Mouse (Mus musculus): ENCODE data around the gene Rbfox2. TPM values are rescaled to one million over a fixed set of nuclear protein-coding genes. Genes with fewer than 3 reads are reported as not detected.

The Rbfox2 gene
- polyA plus RNA-seq, 1 experiment from 2014 or later = 56.8 TPM

- Histone ChIP-seq H3K4me2 (no peak overlapping the region), H3K4me3 (replicated peaks) (no peak overlapping the region), H3K36me3 (no peaks in the 10 kb centered on the region), H3K9me3 (no peaks in the 10 kb centered on the region), H3K27me3 (replicated peaks) (no peaks in the 10 kb centered on the region), H3K4me1 (peaks cover 12% of the 10 kb centered on the region), H3K27ac (peak overlapping the region; percentile 78), H3K9ac (no peak overlapping the region)
- 58% methylated on average over 7 of the region's 7 CpGs for whole genome bisulfite sequencing
- ATAC-seq (ENCODE audit: insufficient read depth, low FRiP score, low read depth) = no peak
Observed at GRCm38 (mm10) chr15:77204951-77205350, 101.9 kb downstream of the Rbfox2 start.

GRCm38 (mm10) chr15:77203255-77203981 lies 103.4 kb downstream of the Rbfox2 start:
- H3K27ac ChIP-seq = peak overlapping the region; percentile 74
- H3K4me1 ChIP-seq = peaks cover 12% of the 10 kb centered on the region
- no peak overlapping the region for H3K4me3 ChIP-seq (replicated peaks)
- no peaks in the 10 kb centered on the region for H3K27me3 ChIP-seq (replicated peaks)
- no peaks in the 10 kb centered on the region for H3K9me3 ChIP-seq
- 38% methylated on average over 14 of the region's 14 CpGs for WGBS
- H3K9ac ChIP-seq = no peak overlapping the region
- no peaks in the 10 kb centered on the region for H3K36me3 ChIP-seq
- H3K4me2 ChIP-seq = no peak overlapping the region; the same call in 1 of the 2 replicates
- peak; percentile 76; the same call in 1 of the 2 replicates for ATAC-seq (ENCODE audit: insufficient read depth, low FRiP score, low read depth)

- Histone ChIP-seq H3K27ac (peak overlapping the region; percentile 74), H3K9ac (no peak overlapping the region), H3K4me1 (peaks cover 12% of the 10 kb centered on the region), H3K4me3 (replicated peaks) (no peak overlapping the region), H3K9me3 (no peaks in the 10 kb centered on the region), H3K36me3 (no peaks in the 10 kb centered on the region), H3K4me2 (no peak overlapping the region; the same call in 1 of the 2 replicates), H3K27me3 (replicated peaks) (no peaks in the 10 kb centered on the region)
- 51% methylated on average over 3 of the region's 3 CpGs for WGBS
- ATAC-seq (ENCODE audit: insufficient read depth, low FRiP score, low read depth) = no peak
Observed at GRCm38 (mm10) chr15:77202881-77203254, 103.9 kb downstream of the Rbfox2 start.

GRCm38 (mm10) chr15:77202223-77202622 lies 104.6 kb downstream of the Rbfox2 start:
- Histone ChIP-seq H3K4me1 (peaks cover 12% of the 10 kb centered on the region), H3K9me3 (no peaks in the 10 kb centered on the region), H3K27me3 (replicated peaks) (no peaks in the 10 kb centered on the region), H3K36me3 (no peaks in the 10 kb centered on the region), H3K4me3 (replicated peaks) (no peak overlapping the region), H3K9ac (no peak overlapping the region), H3K27ac (0 out of 2 replicates have a peak overlapping the region, but pooled peaks have one; percentile 31), H3K4me2 (0 out of 2 replicates have a peak overlapping the region, but pooled peaks have one; percentile 13)
- 16% methylated on average over 2 of the region's 2 CpGs for WGBS
- ATAC-seq (ENCODE audit: insufficient read depth, low FRiP score, low read depth) = no peak

- H3K9ac ChIP-seq = no peak overlapping the region
- H3K4me2 ChIP-seq = no peak overlapping the region
- 53% methylated on average over 5 of the region's 5 CpGs for WGBS
- peaks cover 25% of the 10 kb centered on the region for H3K4me1 ChIP-seq
- no peaks in the 10 kb centered on the region for H3K27me3 ChIP-seq (replicated peaks)
- H3K27ac ChIP-seq = peak overlapping the region; percentile 13; the same call in 1 of the 2 replicates
- H3K4me3 ChIP-seq (replicated peaks) = no peak overlapping the region
- no peaks in the 10 kb centered on the region for H3K9me3 ChIP-seq
- no peaks in the 10 kb centered on the region for H3K36me3 ChIP-seq
- ATAC-seq (ENCODE audit: insufficient read depth, low FRiP score, low read depth) = no peak
Observed at GRCm38 (mm10) chr15:77196827-77197226, 110.0 kb downstream of the Rbfox2 start.

GRCm38 (mm10) chr15:77196001-77196400 lies 110.8 kb downstream of the Rbfox2 start:
- H3K27ac ChIP-seq = 0 out of 2 replicates have a peak overlapping the region, but pooled peaks have one; percentile 16
- no peaks in the 10 kb centered on the region for H3K9me3 ChIP-seq
- H3K4me3 ChIP-seq (replicated peaks) = no peak overlapping the region
- no peak for ATAC-seq (ENCODE audit: insufficient read depth, low FRiP score, low read depth)
- H3K9ac ChIP-seq = no peak overlapping the region
- H3K27me3 ChIP-seq (replicated peaks) = no peaks in the 10 kb centered on the region
- no peak overlapping the region for H3K4me2 ChIP-seq
- 76% methylated on average over 2 of the region's 2 CpGs for WGBS
- no peaks in the 10 kb centered on the region for H3K36me3 ChIP-seq
- peaks cover 25% of the 10 kb centered on the region for H3K4me1 ChIP-seq

- peaks cover 25% of the 10 kb centered on the region for H3K4me1 ChIP-seq
- 45% methylated on average over 14 of the region's 14 CpGs for WGBS
- ATAC-seq (ENCODE audit: insufficient read depth, low FRiP score, low read depth) = 0 out of 2 replicates have a peak, but pooled peaks have one; percentile 22
- H3K4me3 ChIP-seq (replicated peaks) = no peak overlapping the region
- H3K27ac ChIP-seq = peak overlapping the region; percentile 85
- peak overlapping the region; percentile 26; the same call in 1 of the 2 replicates for H3K4me2 ChIP-seq
- H3K36me3 ChIP-seq = no peaks in the 10 kb centered on the region
- no peaks in the 10 kb centered on the region for H3K9me3 ChIP-seq
- H3K9ac ChIP-seq = no peak overlapping the region
- no peaks in the 10 kb centered on the region for H3K27me3 ChIP-seq (replicated peaks)
Observed at GRCm38 (mm10) chr15:77192154-77192935, 114.5 kb downstream of the Rbfox2 start.

- Histone ChIP-seq H3K27ac (no peak overlapping the region), H3K4me2 (no peak overlapping the region), H3K9me3 (no peaks in the 10 kb centered on the region), H3K4me1 (no peaks in the 10 kb centered on the region), H3K27me3 (replicated peaks) (no peaks in the 10 kb centered on the region), H3K9ac (no peak overlapping the region), H3K36me3 (no peaks in the 10 kb centered on the region), H3K4me3 (replicated peaks) (no peak overlapping the region)
- WGBS = 96% methylated on average over 1 of the region's 1 CpGs
- ATAC-seq (ENCODE audit: insufficient read depth, low FRiP score, low read depth) = no peak
Observed at GRCm38 (mm10) chr15:77186096-77186495, 120.7 kb downstream of the Rbfox2 start.

- ATAC-seq (ENCODE audit: insufficient read depth, low FRiP score, low read depth) = no peak
- Histone ChIP-seq H3K4me3 (replicated peaks) (no peak overlapping the region), H3K36me3 (no peaks in the 10 kb centered on the region), H3K27ac (no peak overlapping the region), H3K4me1 (no peaks in the 10 kb centered on the region), H3K9ac (no peak overlapping the region), H3K4me2 (no peak overlapping the region), H3K27me3 (replicated peaks) (no peaks in the 10 kb centered on the region), H3K9me3 (no peaks in the 10 kb centered on the region)
- 47% methylated on average over 5 of the region's 5 CpGs for WGBS
Observed at GRCm38 (mm10) chr15:77185614-77186013, 121.2 kb downstream of the Rbfox2 start.

- no peaks in the 10 kb centered on the region for H3K4me1 ChIP-seq
- H3K27ac ChIP-seq = no peak overlapping the region
- no peak overlapping the region for H3K4me3 ChIP-seq (replicated peaks)
- no peak overlapping the region for H3K9ac ChIP-seq
- no peaks in the 10 kb centered on the region for H3K9me3 ChIP-seq
- no peak overlapping the region for H3K4me2 ChIP-seq
- H3K36me3 ChIP-seq = no peaks in the 10 kb centered on the region
- no peak for ATAC-seq (ENCODE audit: insufficient read depth, low FRiP score, low read depth)
- H3K27me3 ChIP-seq (replicated peaks) = no peaks in the 10 kb centered on the region
- WGBS = 73% methylated on average over 5 of the region's 5 CpGs
Observed at GRCm38 (mm10) chr15:77182800-77183199, 124.0 kb downstream of the Rbfox2 start.

GRCm38 (mm10) chr15:77174018-77174417 lies 132.8 kb downstream of the Rbfox2 start:
- WGBS = 69% methylated on average over 5 of the region's 5 CpGs
- Histone ChIP-seq H3K4me2 (no peak overlapping the region), H3K4me1 (peaks cover 5% of the 10 kb centered on the region; the same call in 1 of the 2 replicates), H3K27me3 (replicated peaks) (no peaks in the 10 kb centered on the region), H3K27ac (no peak overlapping the region), H3K4me3 (replicated peaks) (no peak overlapping the region), H3K36me3 (no peaks in the 10 kb centered on the region), H3K9ac (no peak overlapping the region), H3K9me3 (no peaks in the 10 kb centered on the region)
- ATAC-seq (ENCODE audit: insufficient read depth, low FRiP score, low read depth) = no peak

- WGBS = 61% methylated on average over 3 of the region's 3 CpGs
- H3K4me2 ChIP-seq = no peak overlapping the region
- H3K27ac ChIP-seq = no peak overlapping the region
- no peak overlapping the region for H3K9ac ChIP-seq
- H3K36me3 ChIP-seq = no peaks in the 10 kb centered on the region
- H3K4me3 ChIP-seq (replicated peaks) = no peak overlapping the region
- ATAC-seq (ENCODE audit: insufficient read depth, low FRiP score, low read depth) = no peak
- H3K9me3 ChIP-seq = no peaks in the 10 kb centered on the region
- no peaks in the 10 kb centered on the region for H3K27me3 ChIP-seq (replicated peaks)
- peaks cover 5% of the 10 kb centered on the region; the same call in 1 of the 2 replicates for H3K4me1 ChIP-seq
Observed at GRCm38 (mm10) chr15:77172414-77172813, 134.4 kb downstream of the Rbfox2 start.

Data from stomach, embryonic 15.5 days (tissue).